Mouse (Mus musculus): Measurements from ENCODE around the gene Ell. TPM values are rescaled to one million over a fixed set of nuclear protein-coding genes. Genes with fewer than 3 reads are reported as not detected.

Gene Ell
- polyA plus RNA-seq, 1 experiment from 2014 or later, result 19.9 TPM

DNA sequence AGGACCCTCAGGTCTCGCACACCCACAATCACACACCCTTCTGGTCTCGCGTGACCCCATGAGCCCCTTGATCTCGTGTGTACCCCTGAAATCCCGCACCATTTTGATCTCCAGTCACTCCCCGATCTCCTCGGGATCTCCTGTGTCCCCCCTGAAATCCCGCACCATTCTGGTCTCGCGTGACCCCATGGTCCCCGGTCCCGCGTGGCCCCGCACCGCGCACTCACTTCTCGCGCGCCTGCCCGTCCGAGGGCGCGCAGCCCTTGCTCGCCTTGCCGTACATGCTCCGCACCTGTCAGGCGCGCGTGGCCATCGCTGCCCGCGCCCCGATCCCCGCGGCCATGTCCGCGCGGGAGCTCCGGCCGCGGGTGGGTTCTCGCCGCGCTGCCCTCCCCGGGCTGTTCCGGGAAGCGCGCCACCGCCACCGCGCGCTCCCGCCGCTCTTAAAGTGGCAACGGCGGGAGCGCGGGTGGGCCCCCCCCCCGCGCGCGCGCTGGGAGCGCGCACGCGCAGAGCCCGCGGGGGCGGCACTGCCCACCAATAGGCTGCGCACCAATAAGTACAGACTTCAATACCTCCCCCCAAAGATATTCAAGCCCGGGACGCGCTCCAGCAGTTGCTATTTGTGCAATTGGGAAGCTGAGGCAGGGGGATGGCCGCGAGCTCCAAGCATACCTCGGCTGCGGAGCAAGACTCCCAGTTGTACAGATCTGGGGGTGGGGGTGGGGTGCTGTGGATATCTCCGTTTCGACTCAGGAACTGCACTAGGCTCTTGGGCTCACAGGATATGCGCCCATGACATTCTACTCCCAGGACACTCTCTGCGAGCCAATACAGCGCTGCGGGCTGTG is 68.9 kb downstream of the Ell start:
- H3K9me3 ChIP-seq, result no peaks in the 10 kb centered on the region
- peak overlapping the region; percentile 76 for H3K4me3 ChIP-seq
- H3K4me2 ChIP-seq, result peak overlapping the region; percentile 86
- peaks cover 66% of the 10 kb centered on the region for H3K4me1 ChIP-seq
- no peaks in the 10 kb centered on the region for H3K27me3 ChIP-seq (replicated peaks)
- peak; percentile 25 for ATAC-seq (replicated peaks)
- H3K9ac ChIP-seq, result peak overlapping the region; percentile 86
- 1% methylated on average over 84 of the region's 84 CpGs for WGBS
- no peaks in the 10 kb centered on the region for H3K36me3 ChIP-seq (replicated peaks)
- H3K27ac ChIP-seq, result peak overlapping the region; percentile 64

DNA sequence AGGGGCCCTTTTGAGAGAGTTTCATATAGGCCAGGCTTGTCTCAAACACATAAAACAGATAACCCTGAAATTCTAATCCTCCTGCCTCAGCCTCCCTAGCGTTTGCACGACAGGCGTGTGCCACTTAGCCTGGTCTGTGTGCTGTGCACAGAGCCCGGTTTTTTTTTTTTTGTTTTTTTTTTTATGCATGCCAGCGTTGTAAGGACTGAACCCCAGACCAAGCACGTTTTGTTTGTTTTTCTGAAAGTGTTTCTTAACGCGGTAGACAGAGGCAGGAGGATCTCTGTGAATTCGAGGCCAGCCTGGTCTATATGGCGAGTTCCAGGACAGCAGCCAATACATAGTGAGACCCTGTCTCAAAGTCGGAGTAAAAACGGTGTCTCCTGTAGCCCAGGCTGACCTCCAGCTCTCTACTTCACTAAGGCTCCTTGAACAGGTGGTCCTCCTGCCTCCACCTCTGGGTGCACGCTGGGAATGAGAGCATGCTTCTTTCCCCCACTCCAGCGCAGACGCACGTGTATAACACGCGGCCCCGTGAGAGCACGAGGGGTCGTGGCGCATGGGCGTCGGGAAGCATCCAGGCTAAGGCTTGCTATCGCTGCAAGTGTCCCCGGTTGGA is 69.6 kb downstream of the Ell start, which contains the start of gene Ssbp4:
Gene Ssbp4 (minus strand): TSS at position 124 of the 619 bp plus-strand sequence.
- peak within 1 kb of the TSS; percentile 76 for H3K4me3 ChIP-seq
- H3K36me3 ChIP-seq (replicated peaks), result no peaks in the 10 kb centered on the region
- H3K4me2 ChIP-seq, result peak within 1 kb of the TSS; percentile 86
- WGBS, result 7% methylated on average over 26 of the region's 26 CpGs
- no peaks in the 10 kb centered on the region for H3K27me3 ChIP-seq (replicated peaks)
- H3K4me1 ChIP-seq, result peaks cover 66% of the 10 kb centered on the region
- peak within 1 kb of the TSS; percentile 79 for H3K27ac ChIP-seq
- H3K9me3 ChIP-seq, result no peaks in the 10 kb centered on the region
- peak; percentile 9; the same call in 1 of the 2 replicates for ATAC-seq (replicated peaks)
- peak within 1 kb of the TSS; percentile 86 for H3K9ac ChIP-seq

DNA sequence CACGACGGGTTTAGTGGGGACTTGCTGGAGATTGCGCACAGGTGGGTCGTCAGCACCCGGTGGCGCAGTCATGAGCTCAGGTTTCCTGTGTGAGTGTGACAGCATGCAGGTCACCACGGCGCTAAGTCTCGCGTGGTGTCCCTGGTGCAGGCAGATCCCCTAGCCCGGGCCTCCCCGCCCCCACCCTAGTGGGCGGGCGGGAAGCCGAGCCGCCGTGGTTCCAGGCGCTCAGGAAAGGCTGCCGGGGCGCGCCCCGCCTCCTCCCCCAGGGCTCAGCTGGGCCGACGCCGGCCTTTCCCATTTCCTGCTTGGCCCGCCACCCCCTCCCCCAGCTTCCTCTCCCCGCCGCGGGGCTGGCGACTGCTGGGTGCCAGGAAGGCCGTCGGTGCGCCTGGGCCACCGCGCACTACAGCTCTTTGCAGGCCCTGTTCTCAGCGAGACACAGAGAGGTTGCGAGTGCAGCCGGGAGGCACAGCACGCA is 70.2 kb downstream of the Ell start:
- peak overlapping the region; percentile 76 for H3K4me3 ChIP-seq
- H3K4me1 ChIP-seq, result peaks cover 66% of the 10 kb centered on the region
- H3K9me3 ChIP-seq, result no peaks in the 10 kb centered on the region
- H3K36me3 ChIP-seq (replicated peaks), result no peaks in the 10 kb centered on the region
- peak; percentile 29 for ATAC-seq (replicated peaks)
- WGBS, result 1% methylated on average over 39 of the region's 39 CpGs
- 0 out of 2 replicates have a peak overlapping the region, but pooled peaks have one; percentile 27 for H3K9ac ChIP-seq
- peak overlapping the region; percentile 79 for H3K27ac ChIP-seq
- H3K27me3 ChIP-seq (replicated peaks), result no peaks in the 10 kb centered on the region
- peak overlapping the region; percentile 86 for H3K4me2 ChIP-seq

DNA sequence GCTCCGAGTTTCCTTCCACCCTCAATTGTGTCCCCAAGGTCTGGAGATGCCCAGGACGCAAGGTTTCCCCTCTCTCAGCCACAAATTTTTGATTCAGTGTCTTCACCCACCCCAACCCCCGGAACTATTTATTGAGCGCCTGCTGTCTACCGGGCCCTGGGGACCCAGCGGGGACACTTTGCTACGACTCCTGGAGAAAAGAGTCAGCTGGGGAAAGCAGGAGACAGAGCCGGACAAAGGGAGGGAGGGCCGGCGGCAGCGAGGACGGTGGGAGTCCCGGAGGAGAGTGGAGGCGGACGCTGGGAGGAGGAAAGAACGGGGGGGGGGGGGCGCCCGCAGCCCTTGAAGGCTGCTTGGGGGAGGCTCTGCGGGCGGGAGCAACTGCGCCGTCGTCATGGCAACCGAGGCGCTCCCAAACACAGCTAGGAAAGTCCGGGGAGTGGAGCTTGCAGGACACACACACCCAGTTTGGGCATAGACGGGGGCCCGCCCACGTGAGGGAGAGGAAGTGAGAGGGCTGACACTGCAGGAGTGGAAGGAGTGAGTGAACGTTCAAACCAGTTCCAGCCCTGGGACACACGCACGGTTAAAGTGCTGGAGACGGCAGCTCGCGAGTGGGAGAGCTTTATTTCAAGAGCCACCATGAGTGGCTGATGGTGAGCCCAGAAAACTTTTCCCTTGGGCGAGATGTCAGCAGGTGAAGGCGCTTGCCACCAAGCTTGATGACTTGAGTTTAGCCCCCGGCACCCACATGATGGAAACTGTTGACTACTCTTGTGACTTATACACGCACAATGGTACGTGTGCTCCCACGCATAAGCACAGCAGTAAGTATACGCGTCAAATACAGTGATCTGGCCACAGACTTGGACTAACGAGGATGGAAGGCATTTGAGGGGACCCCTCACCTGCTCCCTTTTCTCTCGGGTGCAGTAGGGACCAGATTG is 70.9 kb downstream of the Ell start:
- Histone ChIP-seq H3K36me3 (replicated peaks) (no peaks in the 10 kb centered on the region), H3K4me1 (peaks cover 59% of the 10 kb centered on the region), H3K4me3 (peak overlapping the region; percentile 76), H3K9me3 (no peaks in the 10 kb centered on the region), H3K27ac (peak overlapping the region; percentile 79), H3K27me3 (replicated peaks) (no peaks in the 10 kb centered on the region), H3K9ac (0 out of 2 replicates have a peak overlapping the region, but pooled peaks have one; percentile 25), H3K4me2 (peak overlapping the region; percentile 86)
- WGBS, result 1% methylated on average over 40 of the region's 45 CpGs
- ATAC-seq (replicated peaks), result peak; percentile 16

DNA sequence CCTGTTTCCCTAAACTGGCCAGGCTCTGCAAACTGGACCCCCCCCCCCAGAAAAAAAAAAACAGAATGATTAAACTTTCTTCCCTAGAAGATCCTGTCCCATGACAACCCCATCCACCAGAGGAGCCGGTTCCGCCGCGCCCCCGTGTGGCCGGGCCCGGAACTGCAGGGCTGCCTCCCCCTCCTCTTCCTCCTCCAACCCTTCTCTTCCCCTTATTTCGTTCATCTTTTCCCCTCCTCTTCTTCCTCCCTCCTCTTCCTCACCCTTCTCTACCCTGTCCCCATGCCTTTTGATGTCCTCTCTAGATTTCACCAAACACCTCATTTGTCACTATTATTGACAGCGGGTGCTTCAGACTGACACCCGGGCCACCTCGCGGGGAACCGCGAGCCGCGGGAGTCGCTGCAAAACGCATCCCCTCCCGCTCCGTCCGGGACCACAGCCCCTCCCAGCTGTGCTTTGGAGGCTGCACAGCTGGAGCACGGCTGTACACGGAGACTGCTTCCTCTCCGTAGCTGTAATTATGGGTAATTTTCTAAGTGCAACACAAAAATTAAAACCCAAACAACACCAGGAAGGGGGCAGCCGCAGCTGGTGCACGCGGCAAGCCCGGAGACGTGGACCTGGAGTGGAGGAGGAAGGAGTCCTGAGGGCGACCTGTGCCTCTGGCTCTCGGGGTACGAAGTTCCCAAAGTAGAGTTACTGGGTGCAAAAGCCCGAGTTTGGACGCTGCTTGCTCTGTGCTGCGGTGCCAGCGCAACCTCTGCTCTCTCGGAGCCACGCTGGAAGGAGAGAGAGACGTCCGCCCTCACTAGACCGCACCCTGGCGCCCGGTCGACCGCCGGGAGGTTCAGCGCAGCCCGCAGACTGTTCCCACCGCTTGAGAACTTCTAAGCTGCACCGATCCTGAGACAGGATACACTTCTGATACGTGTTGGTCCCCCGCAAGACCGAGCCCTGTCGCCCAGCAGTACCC is 71.8 kb downstream of the Ell start:
- no peaks in the 10 kb centered on the region for H3K36me3 ChIP-seq (replicated peaks)
- peak overlapping the region; percentile 79 for H3K27ac ChIP-seq
- peaks cover 52% of the 10 kb centered on the region for H3K4me1 ChIP-seq
- ATAC-seq (replicated peaks), result 0 out of 2 replicates have a peak, but pooled peaks have one; percentile 5
- no peaks in the 10 kb centered on the region for H3K27me3 ChIP-seq (replicated peaks)
- no peaks in the 10 kb centered on the region for H3K9me3 ChIP-seq
- H3K4me2 ChIP-seq, result peak overlapping the region; percentile 86
- H3K4me3 ChIP-seq, result peak overlapping the region; percentile 76
- H3K9ac ChIP-seq, result peak overlapping the region; percentile 39; the same call in 1 of the 2 replicates
- under 1% methylated on average over 54 of the region's 54 CpGs for WGBS

DNA sequence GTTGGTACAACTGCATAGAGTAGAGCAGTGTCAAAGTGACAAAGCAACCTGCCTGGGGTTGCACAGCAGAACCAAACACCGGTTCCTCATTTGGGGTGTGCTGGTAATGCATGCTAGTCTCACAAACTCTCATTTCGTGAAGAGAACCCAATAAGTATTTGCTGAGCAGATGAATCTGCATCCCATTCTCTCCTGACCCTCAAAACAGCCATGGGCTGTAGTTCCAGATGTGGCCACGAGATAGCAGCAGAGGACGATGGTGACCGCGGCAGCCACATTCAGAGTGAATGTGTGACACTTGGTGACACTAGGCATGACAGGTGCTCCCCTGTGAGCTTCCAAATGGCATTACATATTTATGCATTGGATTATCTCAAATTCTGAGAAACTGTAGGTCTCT is 72.6 kb downstream of the Ell start:
- 0% methylated on average over 6 of the region's 6 CpGs for WGBS
- H3K9ac ChIP-seq, result peak overlapping the region; percentile 39; the same call in 1 of the 2 replicates
- no peaks in the 10 kb centered on the region for H3K36me3 ChIP-seq (replicated peaks)

DNA sequence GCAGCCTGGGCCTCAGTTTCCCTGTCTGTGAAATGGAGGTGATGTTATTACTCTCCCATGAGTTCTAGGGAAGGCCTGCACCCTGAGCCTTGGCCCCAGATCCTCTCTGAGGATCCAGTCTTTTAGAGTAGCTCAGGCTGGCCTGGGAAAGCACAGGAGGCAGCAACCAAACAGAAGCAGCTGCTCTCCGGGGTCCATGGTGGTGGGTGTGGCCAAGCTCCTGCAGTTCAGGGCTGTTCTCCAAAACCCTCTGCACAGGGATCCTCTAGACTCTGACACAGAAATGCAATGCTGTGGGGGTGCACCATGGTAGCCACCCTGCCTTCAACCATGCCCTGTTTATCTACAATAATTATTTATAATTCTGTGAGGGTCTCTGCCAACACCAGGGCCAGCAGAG is 74.5 kb downstream of the Ell start:
- Histone ChIP-seq H3K4me3 (no peak overlapping the region), H3K27ac (no peak overlapping the region), H3K4me1 (peaks cover 31% of the 10 kb centered on the region), H3K36me3 (replicated peaks) (no peaks in the 10 kb centered on the region), H3K4me2 (no peak overlapping the region), H3K9me3 (no peaks in the 10 kb centered on the region), H3K9ac (no peak overlapping the region), H3K27me3 (replicated peaks) (no peaks in the 10 kb centered on the region)
- no peak for ATAC-seq (replicated peaks)
- WGBS, result 32% methylated on average over 1 of the region's 1 CpGs

More for the DNA sequence above, 72.6 kb downstream of the Ell start:
- Histone ChIP-seq H3K27me3 (replicated peaks) (no peaks in the 10 kb centered on the region), H3K4me1 (peaks cover 45% of the 10 kb centered on the region), H3K4me3 (peak overlapping the region; percentile 76), H3K27ac (peak overlapping the region; percentile 50), H3K9me3 (no peaks in the 10 kb centered on the region), H3K4me2 (peak overlapping the region; percentile 86)
- ATAC-seq (replicated peaks), result no peak

DNA sequence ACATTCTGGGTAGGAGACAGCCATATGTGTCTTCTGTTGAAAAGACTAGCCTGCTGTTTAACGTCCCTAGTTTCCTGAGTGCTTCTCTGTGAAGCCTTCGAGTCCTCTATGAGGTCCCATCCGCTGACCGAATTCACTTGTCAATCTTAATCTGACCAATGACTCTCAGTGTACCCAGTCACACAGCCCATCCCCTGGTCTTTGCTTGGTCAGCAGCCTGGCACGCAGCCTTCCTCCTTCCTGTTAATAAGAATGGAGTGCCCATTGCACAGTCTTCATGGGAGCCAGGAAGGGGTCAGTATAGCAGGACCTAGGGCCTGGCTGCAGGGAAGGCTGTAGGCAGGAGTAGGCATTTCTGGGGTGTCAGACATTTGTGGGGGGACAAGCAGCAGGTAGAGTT is 75.2 kb downstream of the Ell start:
- 77% methylated on average over 5 of the region's 5 CpGs for WGBS

DNA sequence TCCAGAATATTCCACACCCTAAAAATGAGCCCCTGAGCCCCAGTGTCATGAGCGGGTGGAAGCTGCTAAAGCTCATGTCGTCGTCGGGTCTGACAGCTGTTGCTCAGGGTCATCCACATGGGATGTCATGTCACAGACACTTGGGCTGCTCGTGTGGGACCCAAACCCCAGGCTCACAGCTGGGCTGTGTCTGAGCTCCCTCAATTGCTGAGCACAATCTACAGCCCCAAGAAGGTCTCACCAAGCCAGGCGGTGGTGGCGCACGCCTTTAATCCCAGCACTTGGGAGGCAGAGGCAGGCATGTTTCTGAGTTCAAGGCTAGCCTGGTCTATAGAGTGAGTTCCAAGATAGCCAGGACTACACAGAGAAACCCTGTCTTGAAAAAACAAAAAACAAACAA is 76.0 kb downstream of the Ell start:
- Histone ChIP-seq H3K4me3 (no peak overlapping the region), H3K27ac (no peak overlapping the region), H3K9ac (no peak overlapping the region), H3K4me2 (no peak overlapping the region), H3K9me3 (no peaks in the 10 kb centered on the region), H3K27me3 (replicated peaks) (no peaks in the 10 kb centered on the region), H3K36me3 (replicated peaks) (no peaks in the 10 kb centered on the region), H3K4me1 (peaks cover 16% of the 10 kb centered on the region)
- WGBS, result 88% methylated on average over 8 of the region's 8 CpGs
- no peak for ATAC-seq (replicated peaks)

More for the DNA sequence above, 75.2 kb downstream of the Ell start:
- no peak overlapping the region for H3K27ac ChIP-seq
- no peak for ATAC-seq (replicated peaks)
- H3K4me2 ChIP-seq, result no peak overlapping the region
- H3K9ac ChIP-seq, result no peak overlapping the region
- peaks cover 24% of the 10 kb centered on the region for H3K4me1 ChIP-seq
- H3K36me3 ChIP-seq (replicated peaks), result no peaks in the 10 kb centered on the region
- no peak overlapping the region for H3K4me3 ChIP-seq
- no peaks in the 10 kb centered on the region for H3K27me3 ChIP-seq (replicated peaks)
- H3K9me3 ChIP-seq, result no peaks in the 10 kb centered on the region

DNA sequence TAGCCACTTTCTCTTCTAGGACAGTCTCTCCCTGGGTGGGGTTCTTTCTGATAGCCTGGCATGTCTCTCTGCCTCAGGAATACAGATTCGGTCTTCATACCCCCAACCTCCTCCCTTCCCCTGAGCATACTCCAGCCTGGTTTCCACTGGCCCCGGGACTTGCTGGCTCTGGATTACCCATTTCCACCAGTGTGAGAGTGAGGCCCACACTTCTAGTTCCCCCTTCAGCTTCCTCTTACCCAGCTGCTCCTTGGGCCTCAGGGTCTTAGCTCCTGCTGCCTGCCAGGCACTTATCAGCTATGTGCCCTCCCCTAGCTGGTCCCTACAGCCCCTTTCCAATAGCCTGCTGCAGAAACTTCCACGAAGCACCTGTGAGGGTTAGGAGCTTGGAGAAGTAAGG is 76.6 kb downstream of the Ell start, which contains the start of gene Lrrc25:
Gene Lrrc25 (plus strand): TSS at position 262 of the 400 bp plus-strand sequence.
- ATAC-seq (replicated peaks), result no peak
- no peak within 1 kb of the TSS for H3K4me3 ChIP-seq
- no peak within 1 kb of the TSS for H3K9ac ChIP-seq
- no peak within 1 kb of the TSS for H3K4me2 ChIP-seq
- H3K27me3 ChIP-seq (replicated peaks), result no peaks in the 10 kb centered on the region
- H3K4me1 ChIP-seq, result peaks cover 10% of the 10 kb centered on the region
- no peaks in the 10 kb centered on the region for H3K36me3 ChIP-seq (replicated peaks)
- 88% methylated on average over 3 of the region's 3 CpGs for WGBS
- H3K27ac ChIP-seq, result no peak within 1 kb of the TSS
- H3K9me3 ChIP-seq, result no peaks in the 10 kb centered on the region

DNA sequence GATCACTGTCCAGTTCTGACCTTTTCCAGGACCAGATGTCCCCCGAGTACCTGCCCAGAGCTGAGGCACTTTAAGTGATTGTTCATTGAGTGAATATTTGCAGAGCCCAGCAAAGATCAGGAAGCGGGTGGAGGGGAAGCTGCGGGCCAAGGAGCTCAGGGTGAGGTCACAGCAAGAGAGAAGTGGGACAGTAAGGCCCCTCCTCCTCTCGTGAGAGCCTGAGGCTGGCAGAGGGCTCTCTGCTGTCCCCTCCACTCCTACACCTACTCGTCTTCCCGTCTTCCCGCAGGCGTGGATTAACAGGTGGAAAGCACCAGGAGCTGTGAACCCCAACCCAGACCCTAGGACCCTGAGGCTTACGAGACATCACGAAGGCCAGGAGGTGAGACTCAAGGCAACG is 77.4 kb downstream of the Ell start:
- no peak for ATAC-seq (replicated peaks)
- Histone ChIP-seq H3K9ac (no peak overlapping the region), H3K4me3 (no peak overlapping the region), H3K4me2 (no peak overlapping the region), H3K27me3 (replicated peaks) (peaks cover 2% of the 10 kb centered on the region; the same call in 1 of the 2 replicates), H3K4me1 (peaks cover 2% of the 10 kb centered on the region), H3K36me3 (replicated peaks) (no peaks in the 10 kb centered on the region), H3K27ac (no peak overlapping the region), H3K9me3 (no peaks in the 10 kb centered on the region)
- 60% methylated on average over 11 of the region's 11 CpGs for WGBS

Data from midbrain, embryonic 15.5 days (tissue).